Mouse (Mus musculus): ENCODE data around the gene Pth2.
"Not testable (repeated sequence)": the region's sequence is repeated elsewhere in the genome, so short reads cannot be mapped to it uniquely, and the experiment has no call there.

The Pth2 gene

GRCm38 (mm10) chr7:45180896-45181477 lies at the start of gene Pth2:
Pth2 (plus strand) TSS chr7:45180995.
- DNase-seq (ENCODE audit: low spot score) = no peak

- DNase-seq (ENCODE audit: low spot score) = no peak
These were observed 48.9 kb upstream of the Pth2 start for GRCm38 (mm10) chr7:45131850-45132249.

- DNase-seq (ENCODE audit: low spot score) = no peak
These were observed 47.2 kb upstream of the Pth2 start for GRCm38 (mm10) chr7:45133446-45134159.

- DNase-seq (ENCODE audit: low spot score) = no peak
These were observed 46.2 kb upstream of the Pth2 start for GRCm38 (mm10) chr7:45134544-45135026.

GRCm38 (mm10) chr7:45135370-45135769 lies 45.4 kb upstream of the Pth2 start:
- DNase-seq (ENCODE audit: low spot score) = no peak

- DNase-seq (ENCODE audit: low spot score) = peak; percentile 84
These were observed 44.7 kb upstream of the Pth2 start, which contains the start of the genes Gm45713 and Flt3l for GRCm38 (mm10) chr7:45135993-45136567. Gm45713 (minus strand) TSS chr7:45136231. Flt3l (minus strand) TSS chr7:45136432.

- DNase-seq (ENCODE audit: low spot score) = no peak
These were observed 43.4 kb upstream of the Pth2 start for GRCm38 (mm10) chr7:45137171-45138006.

- no peak for DNase-seq (ENCODE audit: low spot score)
These were observed 42.4 kb upstream of the Pth2 start for GRCm38 (mm10) chr7:45138403-45138802.

GRCm38 (mm10) chr7:45139904-45140723 lies 40.7 kb upstream of the Pth2 start:
- no peak for DNase-seq (ENCODE audit: low spot score)

GRCm38 (mm10) chr7:45141319-45141718 lies 39.5 kb upstream of the Pth2 start:
- no peak for DNase-seq (ENCODE audit: low spot score)

- no peak for DNase-seq (ENCODE audit: low spot score)
These were observed 38.9 kb upstream of the Pth2 start for GRCm38 (mm10) chr7:45141914-45142313.

GRCm38 (mm10) chr7:45144368-45145174 lies 36.2 kb upstream of the Pth2 start:
- DNase-seq (ENCODE audit: low spot score) = no peak

GRCm38 (mm10) chr7:45145460-45145859 lies 35.3 kb upstream of the Pth2 start:
- DNase-seq (ENCODE audit: low spot score) = no peak

GRCm38 (mm10) chr7:45147267-45147666 lies 33.5 kb upstream of the Pth2 start:
- no peak for DNase-seq (ENCODE audit: low spot score)

GRCm38 (mm10) chr7:45147899-45148298 lies 32.9 kb upstream of the Pth2 start:
- DNase-seq (ENCODE audit: low spot score) = no peak

GRCm38 (mm10) chr7:45148534-45149098 lies 32.2 kb upstream of the Pth2 start:
- DNase-seq (ENCODE audit: low spot score) = no peak

- no peak for DNase-seq (ENCODE audit: low spot score)
These were observed 31.2 kb upstream of the Pth2 start for GRCm38 (mm10) chr7:45149545-45149944.

GRCm38 (mm10) chr7:45150321-45150720 lies 30.5 kb upstream of the Pth2 start:
- no peak for DNase-seq (ENCODE audit: low spot score)

GRCm38 (mm10) chr7:45151303-45151702 lies 29.5 kb upstream of the Pth2 start:
- DNase-seq (ENCODE audit: low spot score) = peak; percentile 62

- not testable (repeated sequence) for DNase-seq (ENCODE audit: low spot score)
These were observed 27.7 kb upstream of the Pth2 start for GRCm38 (mm10) chr7:45153052-45153451.

All from ovary, adult 18-20 months (tissue).